Mouse (Mus musculus) hindbrain, embryonic 13.5 days (tissue): ENCODE data around the gene Jmjd1c. TPM values are rescaled to one million over a fixed set of nuclear protein-coding genes. Genes with fewer than 3 reads are reported as not detected.

ENCODE experiments used
- ATAC-seq: fragments of 200-750 bp; cut with Nextera tagmentation; 2 replicates; pipeline ENCODE4 v1.8.0; 2017; ENCODE audit warnings: moderate TSS enrichment; ENCODE audit not compliant: low FRiP score
- H3K27ac ChIP-seq: fragments of 300-500 bp; sonication (generic); 2 replicates; pipeline ENCODE4 v1.5.1; 2015; ENCODE audit warnings: inconsistent platforms, mild to moderate bottlenecking, moderate library complexity
- H3K27me3 ChIP-seq: fragments of 300-500 bp; sonication (generic); 2 replicates; pipeline ENCODE4 v1.6.1; 2015; ENCODE audit warnings: mild to moderate bottlenecking, inconsistent platforms
- H3K36me3 ChIP-seq: fragments of 300-500 bp; sonication (generic); 2 replicates; pipeline ENCODE4 v1.6.1; 2015; ENCODE audit warnings: mild to moderate bottlenecking, inconsistent platforms
- H3K4me1 ChIP-seq: fragments of 300-500 bp; sonication (generic); replicated peaks from 2 replicates; pipeline ENCODE4 v1.6.1; 2015; ENCODE audit warnings: inconsistent platforms
- H3K4me2 ChIP-seq: fragments of 300-500 bp; sonication (generic); 2 replicates; pipeline ENCODE4 v1.6.1; 2015; ENCODE audit warnings: inconsistent platforms, mild to moderate bottlenecking, moderate library complexity
- H3K4me3 ChIP-seq: fragments of 300-500 bp; sonication (generic); 2 replicates; pipeline ENCODE4 v1.5.1; 2015; ENCODE audit warnings: mild to moderate bottlenecking, inconsistent platforms
- H3K9ac ChIP-seq: fragments of 300-500 bp; sonication (generic); 2 replicates; pipeline ENCODE4 v1.6.1; 2015; ENCODE audit warnings: mild to moderate bottlenecking, inconsistent platforms
- H3K9me3 ChIP-seq: fragments of 300-500 bp; sonication (generic); 2 replicates; pipeline ENCODE4 v1.6.1; 2016; ENCODE audit warnings: inconsistent platforms
- WGBS: fragments of 180-500 bp; shearing (Covaris S2); methylation state at CpG from one replicate; pipeline ENCODE4 v1.1.7; 2015; 5-methylcytosine and 5-hydroxymethylcytosine counted together
- polyA plus RNA-seq: library from polyadenylated mRNA; unstranded; fragments of >200 nt; fragmentation: Nextera tagmentation; extraction: Ambion mirVana; gene quantifications from 2 replicates; pipeline ENCODE4 v1.2.1, GENCODE M21; 2015

The Jmjd1c gene
- polyA plus RNA-seq, 1 experiment from 2014 or later, result 50.3 TPM

DNA sequence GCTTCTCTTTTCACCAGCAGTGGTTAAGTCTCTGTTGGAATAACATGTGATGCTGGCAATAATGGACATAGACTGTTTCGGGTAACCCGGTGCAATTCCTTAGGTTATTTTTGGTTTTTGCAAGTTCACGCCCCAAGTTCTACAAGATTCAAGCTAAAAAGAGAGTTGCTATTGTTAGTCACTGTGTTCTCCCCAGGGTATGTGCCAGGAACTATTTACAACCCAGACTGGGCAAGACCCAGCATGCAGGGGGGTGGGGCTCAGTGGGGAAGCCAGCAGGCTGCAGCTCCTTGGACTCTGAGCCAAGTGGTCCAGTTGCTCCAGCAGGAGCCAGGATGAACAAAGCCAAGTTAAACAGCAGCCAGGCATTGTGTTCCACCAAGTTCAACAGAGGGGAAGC lies 192.0 kb downstream of the Jmjd1c start:
- peaks cover 19% of the 10 kb centered on the region for H3K4me1 ChIP-seq
- 80% methylated on average over 3 of the region's 3 CpGs for WGBS
- H3K9me3 ChIP-seq, result no peaks in the 10 kb centered on the region
- no peak overlapping the region for H3K4me3 ChIP-seq
- H3K27ac ChIP-seq, result no peak overlapping the region
- H3K36me3 ChIP-seq, result no peaks in the 10 kb centered on the region
- H3K9ac ChIP-seq, result no peak overlapping the region
- no peak for ATAC-seq
- H3K27me3 ChIP-seq, result no peaks in the 10 kb centered on the region
- H3K4me2 ChIP-seq, result no peak overlapping the region

DNA sequence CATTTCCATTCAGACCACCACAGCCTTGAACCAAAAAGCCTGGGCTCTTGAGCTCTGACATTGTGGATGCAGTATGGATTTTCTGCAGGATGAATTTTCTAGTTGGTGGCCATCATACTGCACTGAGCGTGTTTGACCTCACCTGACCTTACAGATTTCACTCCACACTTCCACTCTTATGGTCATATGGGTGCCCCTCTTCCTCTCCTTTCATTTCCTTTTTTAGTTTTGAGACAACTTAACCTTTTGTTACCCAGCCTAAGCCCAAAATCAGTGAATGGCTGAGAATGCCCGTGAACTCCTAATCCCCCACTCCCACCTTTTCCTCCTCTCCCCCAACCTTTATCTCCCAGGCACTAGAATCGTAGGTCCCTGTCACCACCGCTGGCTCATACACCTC lies 194.7 kb downstream of the Jmjd1c start:
- ATAC-seq, result no peak
- Histone ChIP-seq H3K9me3 (no peaks in the 10 kb centered on the region), H3K4me1 (0 out of 2 replicates have a peak, but pooled peaks cover 1% of the 10 kb centered on the region), H3K36me3 (no peaks in the 10 kb centered on the region), H3K27me3 (no peaks in the 10 kb centered on the region), H3K27ac (no peak overlapping the region), H3K9ac (no peak overlapping the region), H3K4me2 (no peak overlapping the region), H3K4me3 (no peak overlapping the region)
- WGBS, result 73% methylated on average over 4 of the region's 4 CpGs

DNA sequence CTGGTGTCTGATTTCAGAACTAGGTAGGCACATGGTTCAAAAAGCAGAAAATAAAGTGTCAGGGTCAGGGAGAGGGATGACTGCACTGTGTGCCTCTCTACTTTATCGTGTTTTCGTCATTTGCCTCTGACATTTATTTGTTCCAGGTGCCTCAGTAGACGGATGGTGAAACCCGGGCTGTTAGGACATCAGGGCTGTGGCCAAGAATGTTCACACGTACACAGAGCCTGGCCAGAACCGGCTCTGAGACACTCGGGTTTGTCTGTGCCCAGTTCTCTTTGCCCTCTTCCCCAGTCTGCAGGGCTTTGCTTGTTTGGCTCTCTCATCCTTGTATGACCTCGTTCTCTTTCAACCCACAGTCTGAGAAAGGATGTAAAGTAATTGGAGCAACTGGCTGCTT lies 195.2 kb downstream of the Jmjd1c start:
- Histone ChIP-seq H3K9me3 (no peaks in the 10 kb centered on the region), H3K27ac (no peak overlapping the region), H3K4me2 (no peak overlapping the region), H3K4me3 (no peak overlapping the region), H3K27me3 (no peaks in the 10 kb centered on the region), H3K4me1 (no peaks in the 10 kb centered on the region), H3K36me3 (no peaks in the 10 kb centered on the region), H3K9ac (no peak overlapping the region)
- WGBS, result 86% methylated on average over 8 of the region's 8 CpGs
- no peak for ATAC-seq

DNA sequence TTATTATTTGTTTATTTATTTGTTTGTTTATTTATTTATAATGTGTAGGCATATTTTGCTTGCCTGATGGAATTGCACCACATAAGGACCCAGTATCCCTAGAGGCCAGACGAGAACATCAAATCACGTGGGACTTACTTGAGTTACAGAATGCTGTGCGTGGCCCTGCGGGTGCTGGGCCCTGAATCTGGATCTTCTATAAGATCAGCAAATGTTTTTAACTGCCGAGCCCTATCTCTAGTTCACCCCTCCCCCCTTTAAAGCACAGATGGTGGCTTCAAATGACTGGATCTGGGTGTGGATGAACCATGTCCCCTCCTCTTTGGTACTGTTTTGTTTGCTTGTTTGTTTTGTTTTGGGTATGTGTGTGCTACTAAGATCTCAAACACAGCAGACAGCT lies 199.4 kb downstream of the Jmjd1c start:
- no peak overlapping the region for H3K27ac ChIP-seq
- no peak overlapping the region for H3K9ac ChIP-seq
- H3K4me2 ChIP-seq, result no peak overlapping the region
- no peak for ATAC-seq
- H3K36me3 ChIP-seq, result no peaks in the 10 kb centered on the region
- H3K9me3 ChIP-seq, result no peaks in the 10 kb centered on the region
- no peaks in the 10 kb centered on the region for H3K4me1 ChIP-seq
- WGBS, result 79% methylated on average over 5 of the region's 5 CpGs
- H3K27me3 ChIP-seq, result no peaks in the 10 kb centered on the region
- no peak overlapping the region for H3K4me3 ChIP-seq

DNA sequence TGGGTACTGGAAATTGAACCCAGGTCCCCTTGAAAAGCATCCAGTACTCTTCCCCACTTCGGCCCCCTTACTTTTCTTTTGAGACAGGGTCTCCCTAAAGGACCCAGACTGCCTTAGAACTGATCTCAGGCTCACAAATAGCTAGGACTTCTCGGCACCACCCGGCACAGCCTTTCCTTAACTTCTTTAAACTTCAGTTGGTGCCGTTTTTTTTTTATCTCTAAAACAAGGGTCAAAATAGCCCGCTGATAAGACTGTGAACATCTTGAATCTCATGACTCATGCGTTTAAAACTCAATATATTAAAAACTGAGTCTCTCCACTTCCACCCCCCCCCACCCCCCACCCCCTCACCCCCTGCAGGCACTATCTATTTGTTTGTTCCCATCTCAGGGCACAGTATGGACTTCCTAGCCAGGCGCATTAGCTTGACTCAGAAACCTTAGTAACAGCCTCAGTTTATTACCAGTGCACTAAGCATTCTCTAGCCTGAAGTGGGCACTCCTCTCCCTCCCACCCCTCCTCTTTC lies 200.1 kb downstream of the Jmjd1c start:
- no peak overlapping the region for H3K4me2 ChIP-seq
- no peak overlapping the region for H3K27ac ChIP-seq
- H3K27me3 ChIP-seq, result no peaks in the 10 kb centered on the region
- H3K36me3 ChIP-seq, result no peaks in the 10 kb centered on the region
- H3K4me1 ChIP-seq, result no peaks in the 10 kb centered on the region
- no peaks in the 10 kb centered on the region for H3K9me3 ChIP-seq
- WGBS, result 80% methylated on average over 7 of the region's 7 CpGs
- H3K4me3 ChIP-seq, result no peak overlapping the region
- no peak for ATAC-seq
- no peak overlapping the region for H3K9ac ChIP-seq

DNA sequence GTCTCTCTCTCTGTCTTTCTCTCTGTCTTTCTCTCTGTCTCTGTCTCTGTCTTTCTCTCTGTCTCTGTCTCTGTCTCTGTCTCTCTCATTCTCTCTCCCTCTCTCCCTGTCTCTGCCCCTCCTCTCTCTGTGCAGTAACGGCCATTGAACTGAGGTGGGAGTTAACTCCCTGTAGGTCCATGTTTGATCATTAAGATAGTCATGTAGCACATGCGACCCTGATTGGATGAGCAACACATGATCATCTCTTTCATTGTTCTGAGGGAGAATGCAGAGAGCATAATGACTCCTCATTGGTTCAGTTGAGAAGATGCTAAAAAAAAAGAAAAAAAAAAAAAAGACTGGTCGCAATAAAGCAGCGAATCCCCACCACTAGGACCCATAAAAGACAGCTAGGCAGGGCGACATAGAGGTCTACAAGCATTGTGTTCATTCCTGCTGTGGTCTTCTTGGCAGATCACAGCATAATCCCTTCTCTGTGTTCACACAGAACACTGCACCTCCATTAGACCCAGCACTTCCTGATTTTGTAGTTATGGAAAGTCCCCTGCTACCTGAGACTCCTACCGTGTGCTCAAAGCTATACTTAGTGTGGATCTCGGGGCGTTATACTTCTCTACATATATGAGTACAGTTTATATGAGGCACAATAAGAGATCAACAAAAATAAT lies 200.7 kb downstream of the Jmjd1c start:
- no peak overlapping the region for H3K27ac ChIP-seq
- no peak overlapping the region for H3K9ac ChIP-seq
- H3K4me3 ChIP-seq, result no peak overlapping the region
- no peak overlapping the region for H3K4me2 ChIP-seq
- no peaks in the 10 kb centered on the region for H3K4me1 ChIP-seq
- H3K9me3 ChIP-seq, result no peaks in the 10 kb centered on the region
- H3K27me3 ChIP-seq, result no peaks in the 10 kb centered on the region
- ATAC-seq, result no peak
- no peaks in the 10 kb centered on the region for H3K36me3 ChIP-seq
- WGBS, result 89% methylated on average over 8 of the region's 8 CpGs

DNA sequence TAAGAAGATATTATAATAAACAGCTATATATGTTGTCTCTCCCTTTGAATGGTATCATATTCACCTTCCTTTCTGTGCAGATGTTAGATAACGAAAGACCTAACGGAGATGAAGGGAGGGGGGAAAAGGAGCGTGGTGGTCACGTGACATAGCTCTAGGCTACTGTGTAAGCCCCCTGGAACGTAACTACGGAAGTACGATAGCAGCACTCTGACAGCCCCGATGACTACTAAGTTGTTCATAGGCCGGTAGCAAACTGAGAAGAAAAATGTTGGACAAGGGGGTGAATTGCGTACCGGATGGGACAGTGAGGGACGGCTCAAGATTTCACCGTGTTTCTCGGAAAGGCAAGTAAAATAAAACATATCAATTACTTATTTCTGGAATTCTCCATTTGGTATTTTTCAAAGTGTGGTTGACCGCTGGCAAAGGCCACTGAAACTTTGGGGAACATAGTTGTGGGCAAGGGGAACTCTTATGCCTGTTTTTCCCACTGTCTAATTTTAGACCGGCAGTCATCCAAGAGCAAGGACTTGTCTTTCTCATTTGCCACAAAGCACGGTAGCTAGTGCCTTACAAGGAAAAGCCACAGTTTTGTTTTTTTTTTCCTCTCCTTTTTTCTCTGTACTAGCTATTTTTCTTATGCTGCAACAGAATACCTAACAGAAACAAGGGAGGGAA lies 201.4 kb downstream of the Jmjd1c start:
- no peaks in the 10 kb centered on the region for H3K27me3 ChIP-seq
- H3K27ac ChIP-seq, result no peak overlapping the region
- H3K36me3 ChIP-seq, result no peaks in the 10 kb centered on the region
- H3K4me1 ChIP-seq, result no peaks in the 10 kb centered on the region
- ATAC-seq, result no peak
- no peak overlapping the region for H3K4me2 ChIP-seq
- H3K4me3 ChIP-seq, result no peak overlapping the region
- no peak overlapping the region for H3K9ac ChIP-seq
- WGBS, result 94% methylated on average over 17 of the region's 17 CpGs
- H3K9me3 ChIP-seq, result no peaks in the 10 kb centered on the region

DNA sequence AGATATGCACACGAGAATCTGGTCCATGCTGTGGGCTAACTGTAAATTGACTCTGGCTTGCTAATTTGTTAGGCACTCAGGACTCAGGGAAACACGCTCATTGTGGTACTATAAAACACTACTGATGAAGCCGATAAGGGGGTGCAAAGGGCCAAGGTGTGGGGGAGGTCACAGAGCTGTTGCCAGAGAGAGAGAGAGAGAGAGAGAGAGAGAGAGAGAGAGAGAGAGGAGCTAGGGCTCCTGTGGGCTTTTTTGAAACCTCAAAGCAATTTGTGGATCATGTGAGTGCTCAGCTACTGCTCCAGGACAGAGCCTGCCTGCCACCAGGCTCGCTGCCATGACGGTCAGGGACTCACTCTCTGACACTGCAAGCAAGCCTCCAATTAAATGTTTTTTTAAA lies 202.9 kb downstream of the Jmjd1c start:
- no peaks in the 10 kb centered on the region for H3K27me3 ChIP-seq
- no peaks in the 10 kb centered on the region for H3K36me3 ChIP-seq
- no peaks in the 10 kb centered on the region for H3K9me3 ChIP-seq
- no peak overlapping the region for H3K4me2 ChIP-seq
- H3K4me3 ChIP-seq, result no peak overlapping the region
- H3K9ac ChIP-seq, result no peak overlapping the region
- no peak for ATAC-seq
- WGBS, result 66% methylated on average over 5 of the region's 5 CpGs
- H3K4me1 ChIP-seq, result no peaks in the 10 kb centered on the region
- H3K27ac ChIP-seq, result no peak overlapping the region

DNA sequence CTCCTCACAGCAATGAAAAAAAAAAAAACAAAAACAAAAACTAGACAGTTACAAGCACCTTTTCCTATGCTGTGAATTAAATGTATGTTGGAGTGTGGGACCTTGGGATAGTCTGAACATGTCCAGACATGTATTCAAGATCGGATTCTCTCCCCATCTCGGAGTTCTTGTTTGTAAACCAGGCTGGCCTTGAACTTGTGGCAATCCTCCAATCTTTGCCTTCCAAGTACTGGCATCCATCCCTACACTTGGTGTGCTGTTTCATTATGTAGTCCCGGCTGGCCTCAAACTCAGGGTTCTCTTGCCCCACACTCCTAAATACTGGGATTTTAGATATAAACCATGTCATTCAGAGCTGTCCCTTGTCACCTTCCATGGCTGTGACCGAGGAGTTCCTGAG lies 203.4 kb downstream of the Jmjd1c start:
- H3K9ac ChIP-seq, result no peak overlapping the region
- no peaks in the 10 kb centered on the region for H3K4me1 ChIP-seq
- H3K27me3 ChIP-seq, result no peaks in the 10 kb centered on the region
- no peak overlapping the region for H3K27ac ChIP-seq
- no peak for ATAC-seq
- H3K9me3 ChIP-seq, result no peaks in the 10 kb centered on the region
- no peak overlapping the region for H3K4me2 ChIP-seq
- H3K4me3 ChIP-seq, result no peak overlapping the region
- H3K36me3 ChIP-seq, result no peaks in the 10 kb centered on the region
- WGBS, result 88% methylated on average over 4 of the region's 4 CpGs

DNA sequence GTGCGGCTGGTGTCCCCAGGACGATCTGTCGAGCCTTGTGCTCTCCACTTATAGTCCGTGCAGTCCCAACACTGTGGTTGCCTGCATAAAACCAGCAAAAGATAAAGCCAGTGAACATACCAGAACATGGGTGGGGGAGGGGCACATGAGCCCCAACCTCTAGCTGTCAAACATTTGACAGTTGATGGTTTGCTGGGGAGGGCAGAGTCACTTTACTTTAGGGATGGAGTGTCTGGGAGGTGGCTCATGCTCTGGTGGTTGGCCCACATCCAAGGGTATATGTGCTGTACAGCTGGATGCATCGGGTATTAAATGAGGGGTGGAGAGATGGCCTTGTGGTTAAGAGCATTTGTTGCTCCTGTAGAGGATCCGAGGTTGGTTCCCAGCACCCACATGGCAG lies 205.1 kb downstream of the Jmjd1c start:
- WGBS, result 94% methylated on average over 6 of the region's 6 CpGs
- Histone ChIP-seq H3K4me1 (no peaks in the 10 kb centered on the region), H3K27ac (no peak overlapping the region), H3K4me2 (no peak overlapping the region), H3K4me3 (no peak overlapping the region), H3K9me3 (no peaks in the 10 kb centered on the region), H3K27me3 (no peaks in the 10 kb centered on the region), H3K9ac (no peak overlapping the region), H3K36me3 (no peaks in the 10 kb centered on the region)
- ATAC-seq, result no peak

DNA sequence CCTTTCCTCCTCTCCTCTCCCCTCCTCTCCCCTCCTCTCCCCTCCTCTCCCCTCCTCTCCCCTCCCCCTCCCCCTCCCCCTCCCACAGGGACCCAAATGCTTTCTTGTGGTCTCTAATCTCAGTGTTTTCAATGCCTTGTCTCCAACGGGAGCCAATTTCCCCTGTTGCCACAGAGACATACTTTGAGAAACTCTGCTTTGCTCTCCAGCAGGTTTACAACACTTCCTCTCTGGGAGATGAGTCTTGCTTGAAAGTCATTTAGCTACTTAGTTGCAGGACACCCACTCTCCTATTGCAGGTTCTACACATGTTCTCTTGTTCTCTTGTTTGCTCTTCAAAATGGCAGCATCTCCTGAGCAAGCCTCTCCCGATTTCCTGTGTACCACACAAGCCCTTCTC lies 206.4 kb downstream of the Jmjd1c start:
- 49% methylated on average over 2 of the region's 2 CpGs for WGBS
- Histone ChIP-seq H3K27ac (no peak overlapping the region), H3K27me3 (no peaks in the 10 kb centered on the region), H3K4me1 (no peaks in the 10 kb centered on the region), H3K4me3 (no peak overlapping the region), H3K36me3 (no peaks in the 10 kb centered on the region), H3K9me3 (no peaks in the 10 kb centered on the region), H3K9ac (no peak overlapping the region), H3K4me2 (no peak overlapping the region)
- no peak for ATAC-seq
